Mouse (Mus musculus) CH12.LX (cell line): Measurements from ENCODE around the gene Mapk13.

Experiments used
- GABPA ChIP-seq: IDR thresholded peaks from 2 replicates; pipeline ENCODE4 v1.6.1; 2012; ENCODE audit warnings: low read depth, low read length, improper control_type of control experiment, inconsistent platforms; ENCODE audit not compliant: insufficient replicate concordance
- HCFC1 ChIP-seq: IDR thresholded peaks from 2 replicates; pipeline ENCODE4 v1.6.1; 2012; ENCODE audit warnings: low read depth, mild to moderate bottlenecking, inconsistent platforms, low read length, improper control_type of control experiment
- MAX ChIP-seq: IDR thresholded peaks from 2 replicates; pipeline ENCODE4 v1.6.1; 2011; ENCODE audit warnings: low read length, improper control_type of control experiment
- POLR2A ChIP-seq: IDR thresholded peaks from 2 replicates; pipeline ENCODE4 v1.6.1; 2011; ENCODE audit warnings: low read depth, mild to moderate bottlenecking, improper control_type of control experiment, low read length
- TBP ChIP-seq: conservative IDR thresholded peaks from 2 replicates; pipeline ENCODE4 v1.6.1; 2011; ENCODE audit warnings: low read depth, low read length, improper control_type of control experiment
- USF1 ChIP-seq: IDR thresholded peaks from 2 replicates; pipeline ENCODE4 v1.6.1; 2014; ENCODE audit warnings: low read depth, mild to moderate bottlenecking, inconsistent platforms, low read length, improper control_type of control experiment

DNA sequence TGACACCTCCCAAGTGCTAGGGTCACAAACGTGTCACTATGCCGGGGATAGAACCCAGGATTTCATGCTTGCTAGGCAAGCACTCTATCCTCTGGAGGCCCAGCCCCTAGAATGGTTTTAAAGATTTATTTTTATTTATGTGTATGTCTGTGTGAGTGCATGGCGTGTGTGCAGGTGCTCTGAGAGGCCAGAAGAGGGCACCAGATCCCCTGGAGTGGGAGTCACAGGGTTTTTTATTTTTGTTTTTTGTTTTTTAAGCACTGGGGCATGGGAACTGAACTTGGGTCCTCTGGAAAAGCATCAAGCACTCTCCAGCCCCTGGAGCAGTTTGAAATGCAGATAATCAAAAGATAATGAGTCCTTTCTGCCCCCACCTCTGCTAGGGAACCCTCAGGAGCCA lies 7.7 kb downstream of the Mapk13 start:
- TF ChIP-seq POLR2A (no peak), HCFC1 (no peak), MAX (no peak), TBP (no peak), USF1 (no peak), GABPA (no peak)
